Mouse (Mus musculus) bone marrow macrophage, adult 2 months (primary cell): ENCODE measurements at regions not wholly inside any gene's neighbourhood (a gene's known extent, or its start where the extent isn't known, plus 50 kb on each side); places are given as distances from the start of the nearest gene placed in this dataset.

Experiments
- CTCF ChIP-seq: IDR thresholded peaks from 2 replicates; pipeline ENCODE4 v1.5.1; 2012; ENCODE audit warnings: low read depth, mild to moderate bottlenecking, low read length, moderate library complexity
- POLR2A ChIP-seq: IDR thresholded peaks from 2 replicates; pipeline ENCODE4 v1.6.1; 2012; ENCODE audit warnings: mild to moderate bottlenecking, low read depth, low read length, borderline replicate concordance

- no peak for TF ChIP-seq CTCF
- no peak for TF ChIP-seq POLR2A
Observed at GRCm38 (mm10) chrX:99403521-99404149, 67.4 kb downstream of the Pja1 start.
